Mouse (Mus musculus): ENCODE results near the gene BC147527.

- TF ChIP-seq CTCF (IDR thresholded peaks at IDR 0.05) (no peak), POLR2A (IDR thresholded peaks at IDR 0.05; ENCODE audit: insufficient read depth, low read depth, low read length) (no peak)
Measured at GRCm38 (mm10) chr13:120313584-120313983, 13.4 kb downstream of the BC147527 start.
